Mouse (Mus musculus) bone marrow macrophage, adult 2 months (primary cell): ENCODE measurements around the gene Fam71a. TPM values are rescaled to one million over a fixed set of nuclear protein-coding genes. Genes with fewer than 3 reads are reported as not detected.

Source experiments
- H3K27ac ChIP-seq: 2 replicates; pipeline ENCODE4 v1.5.1; 2012; ENCODE audit warnings: low read depth, low read length; ENCODE audit not compliant: insufficient read depth
- H3K4me1 ChIP-seq: 2 replicates; pipeline ENCODE4 v1.6.1; 2012; ENCODE audit warnings: low read length; ENCODE audit not compliant: control insufficient read depth, insufficient read depth
- H3K4me3 ChIP-seq: 2 replicates; pipeline ENCODE4 v1.5.1; 2012; ENCODE audit warnings: mild to moderate bottlenecking, low read length, moderate library complexity; ENCODE audit not compliant: insufficient read depth
- CTCF ChIP-seq: IDR thresholded peaks from 2 replicates; pipeline ENCODE4 v1.5.1; 2012; ENCODE audit warnings: low read depth, mild to moderate bottlenecking, low read length, moderate library complexity
- POLR2A ChIP-seq: IDR thresholded peaks from 2 replicates; pipeline ENCODE4 v1.6.1; 2012; ENCODE audit warnings: mild to moderate bottlenecking, low read depth, low read length, borderline replicate concordance
- polyA plus RNA-seq: library from polyadenylated mRNA; stranded (reverse); fragments of >200 nt; gene quantifications from 2 replicates; pipeline ENCODE4 v1.2.4, GENCODE M21; 2012; ENCODE audit not compliant: missing spikeins, insufficient read depth, insufficient read length

The Fam71a gene
- polyA plus RNA-seq, 1 experiment, result not detected

DNA sequence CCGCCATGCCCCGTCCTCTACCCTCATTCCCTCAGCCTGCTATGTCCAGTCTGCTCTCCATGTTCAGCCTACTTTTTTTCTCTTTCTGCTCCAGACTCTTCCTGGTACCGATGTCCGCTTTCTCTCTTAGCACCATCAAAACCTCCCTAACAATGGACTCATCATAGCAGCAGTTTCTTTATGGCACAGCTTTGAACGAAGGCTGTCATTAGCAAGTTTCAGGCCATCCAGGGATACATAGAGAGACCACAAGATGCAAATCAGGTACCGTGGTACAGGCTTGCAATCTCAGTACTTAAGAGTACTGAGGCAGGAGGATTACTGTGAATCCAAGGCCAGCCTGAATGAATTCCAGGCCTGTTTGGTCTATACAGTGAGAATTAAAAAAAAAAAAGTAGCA, 28.1 kb upstream of the Fam71a start:
- no peak overlapping the region for H3K27ac ChIP-seq
- peaks cover 57% of the 10 kb centered on the region for H3K4me1 ChIP-seq
- no peak overlapping the region for H3K4me3 ChIP-seq
- TF ChIP-seq POLR2A (no peak), CTCF (no peak)

DNA sequence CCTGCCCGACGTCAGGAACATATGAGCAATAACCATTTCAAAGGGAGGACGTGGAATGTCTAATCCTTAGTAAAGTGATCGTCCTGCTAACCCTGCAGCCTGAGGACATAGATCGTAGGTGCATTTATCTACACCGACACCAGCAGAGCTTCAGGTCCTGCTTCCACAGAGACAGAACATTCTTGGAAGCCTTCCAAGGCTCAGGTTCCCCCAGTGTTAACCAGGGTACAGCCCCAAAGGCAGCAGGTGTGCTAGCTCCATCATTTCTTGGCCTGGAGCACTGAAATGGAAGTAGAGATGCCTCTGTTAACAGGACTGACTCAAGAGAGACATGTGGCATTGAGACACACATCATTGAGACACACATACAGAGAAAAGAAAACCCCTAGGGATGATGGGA, 27.6 kb upstream of the Fam71a start:
- no peak overlapping the region for H3K4me3 ChIP-seq
- TF ChIP-seq CTCF, result no peak
- no peak for TF ChIP-seq POLR2A
- no peak overlapping the region for H3K27ac ChIP-seq
- peaks cover 53% of the 10 kb centered on the region for H3K4me1 ChIP-seq

DNA sequence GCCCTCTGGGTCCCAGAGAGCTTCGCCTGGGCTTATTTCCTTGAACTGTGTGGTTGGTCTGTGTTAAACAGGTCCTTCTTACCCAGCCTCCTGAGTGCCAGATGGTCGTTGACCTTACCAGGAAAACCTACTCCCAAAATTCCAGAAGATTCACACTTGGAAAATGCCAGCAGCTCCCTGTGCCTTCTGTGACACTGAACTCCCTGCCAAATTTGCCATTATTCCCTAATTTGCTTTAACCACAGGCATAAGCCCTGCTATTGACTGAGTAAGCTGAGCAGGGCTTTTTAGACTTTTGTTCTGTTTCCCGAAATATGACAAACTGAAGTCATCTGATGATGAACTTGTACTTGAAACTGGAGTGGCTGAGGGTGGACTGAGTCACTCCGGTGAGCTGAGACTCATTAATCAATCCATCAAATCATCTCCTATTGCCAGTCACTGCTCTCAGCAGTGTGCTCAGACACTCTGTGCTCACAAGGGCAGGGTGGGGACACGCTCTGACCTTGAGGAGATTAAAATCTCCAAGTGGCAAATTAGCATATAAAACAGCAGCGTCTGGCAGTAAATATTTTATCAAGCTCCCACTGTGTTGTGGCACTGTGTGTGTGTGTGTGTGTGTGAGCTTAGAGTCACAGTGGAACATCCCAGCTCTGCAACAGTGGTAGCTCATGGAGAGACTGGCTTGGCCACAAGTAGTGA, 25.2 kb upstream of the Fam71a start:
- H3K4me1 ChIP-seq, result peaks cover 45% of the 10 kb centered on the region
- H3K27ac ChIP-seq, result peak overlapping the region; percentile 14
- TF ChIP-seq CTCF (no peak), POLR2A (no peak)
- H3K4me3 ChIP-seq, result no peak overlapping the region

DNA sequence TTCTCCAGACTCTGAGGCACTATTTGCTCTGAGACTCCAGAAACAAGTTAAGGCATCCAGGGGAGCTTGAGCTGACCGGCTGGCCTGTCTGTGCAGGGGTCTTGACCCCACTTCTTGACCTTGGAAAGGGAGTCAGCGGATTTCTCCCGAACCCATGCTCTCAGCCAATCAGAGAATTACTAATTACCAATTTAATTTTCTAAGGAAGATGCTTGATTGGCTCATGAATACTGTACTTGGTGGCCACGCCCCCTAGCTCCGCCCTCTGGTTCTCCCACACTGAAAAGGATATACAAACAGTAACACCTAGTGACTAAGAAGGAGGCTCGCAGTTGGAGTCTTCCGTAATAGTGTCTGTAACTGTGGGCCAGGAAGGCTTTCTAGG, 21.8 kb upstream of the Fam71a start:
- Histone ChIP-seq H3K4me1 (peaks cover 27% of the 10 kb centered on the region), H3K27ac (peak overlapping the region; percentile 93), H3K4me3 (peak overlapping the region; percentile 68)
- TF ChIP-seq CTCF (no peak; the same call in 1 of the 2 replicates), POLR2A (no peak)

DNA sequence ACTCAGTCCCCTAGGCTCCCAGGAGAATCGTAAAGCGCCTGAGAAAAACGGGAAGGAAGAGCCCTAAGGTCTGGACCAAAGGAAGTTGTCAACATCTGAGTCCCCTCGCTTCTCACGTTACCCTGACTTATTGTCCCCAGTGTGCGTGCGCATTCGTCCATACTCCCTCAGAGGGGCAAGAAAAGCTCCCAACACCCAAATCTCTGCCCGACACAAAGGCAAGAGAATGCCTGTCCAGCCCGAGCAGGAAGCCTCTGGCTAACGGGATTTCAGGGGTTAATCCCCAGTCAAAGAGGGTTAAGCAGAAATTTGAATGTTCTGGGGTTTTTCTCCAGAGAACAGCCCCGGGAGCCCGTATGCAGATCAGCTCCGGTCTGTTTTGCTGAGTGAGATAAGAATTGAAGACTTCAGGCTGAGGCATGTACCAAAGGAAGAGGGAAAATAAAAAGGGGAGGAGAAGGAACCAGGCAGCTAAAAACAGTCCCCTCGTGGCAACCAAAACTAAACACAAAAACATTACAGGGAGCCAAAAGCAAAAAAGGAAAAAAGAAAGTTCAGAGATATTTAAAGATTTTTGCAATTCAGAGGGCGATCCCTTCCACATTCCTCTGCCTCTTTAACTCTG, 21.3 kb upstream of the Fam71a start:
- Histone ChIP-seq H3K4me1 (peaks cover 27% of the 10 kb centered on the region), H3K4me3 (peak overlapping the region; percentile 68), H3K27ac (peak overlapping the region; percentile 93)
- TF ChIP-seq CTCF (no peak), POLR2A (0 out of 2 replicates have a peak, but pooled peaks have one; percentile 13)

DNA sequence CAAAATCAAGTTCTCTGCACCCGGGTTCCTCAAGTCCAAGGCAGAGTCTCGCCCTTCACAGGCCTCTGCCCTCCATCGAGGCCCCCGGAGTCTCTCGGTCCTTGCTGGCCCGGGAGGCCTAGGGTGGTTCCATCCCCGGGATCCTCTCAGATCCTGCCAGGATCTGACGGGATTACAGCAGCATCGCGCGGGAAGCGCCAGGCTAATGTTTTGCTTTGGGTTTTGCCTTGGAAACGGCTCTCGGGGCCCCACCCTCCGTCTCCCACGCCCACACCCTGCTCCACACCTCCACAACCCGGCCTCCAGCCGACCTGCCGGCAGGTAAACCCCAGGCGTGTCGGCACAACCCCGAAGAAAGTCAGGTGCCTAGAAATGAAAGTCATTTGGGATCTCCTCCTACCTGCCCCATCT, 20.2 kb upstream of the Fam71a start:
- peaks cover 23% of the 10 kb centered on the region for H3K4me1 ChIP-seq
- no peak for TF ChIP-seq POLR2A
- TF ChIP-seq CTCF, result no peak
- peak overlapping the region; percentile 93 for H3K27ac ChIP-seq
- H3K4me3 ChIP-seq, result peak overlapping the region; percentile 68

DNA sequence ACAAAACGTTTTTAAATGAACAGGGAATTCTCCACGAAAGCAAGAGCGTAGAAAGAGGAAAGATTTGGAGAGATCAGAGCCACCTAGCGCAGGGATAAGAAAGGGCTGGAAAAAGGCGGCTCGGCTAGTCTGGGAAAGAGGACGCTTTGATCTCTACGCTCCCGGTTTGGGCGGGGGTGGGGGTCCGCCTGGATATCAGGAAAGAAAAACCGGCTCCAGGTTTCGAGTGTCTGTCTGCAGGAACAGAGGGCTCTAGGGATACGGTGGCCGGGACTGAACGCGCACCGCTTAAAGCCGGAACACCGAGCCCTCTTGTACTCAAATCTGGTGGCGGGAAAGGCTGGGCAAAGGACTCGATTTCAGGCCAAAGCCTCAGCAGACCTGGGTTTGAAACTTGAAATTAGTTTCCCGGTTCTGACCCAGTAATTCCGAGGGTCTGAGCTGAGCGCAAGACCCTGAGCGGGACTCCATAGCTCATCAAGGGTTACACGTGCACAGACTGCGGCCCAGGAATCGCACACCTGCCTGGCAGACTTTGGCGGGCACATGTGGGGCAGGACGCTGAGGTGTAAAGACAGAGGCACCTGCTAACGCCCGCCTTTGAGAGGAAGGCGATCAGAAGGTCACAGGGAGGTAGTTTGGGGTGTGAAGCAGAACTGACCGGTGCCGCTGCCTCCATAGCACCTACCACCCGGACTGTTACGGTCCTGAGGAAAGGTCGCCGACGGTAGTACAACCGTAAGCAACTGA, 19.6 kb upstream of the Fam71a start:
- peak overlapping the region; percentile 68 for H3K4me3 ChIP-seq
- peaks cover 24% of the 10 kb centered on the region for H3K4me1 ChIP-seq
- TF ChIP-seq POLR2A (no peak), CTCF (no peak)
- H3K27ac ChIP-seq, result peak overlapping the region; percentile 93

DNA sequence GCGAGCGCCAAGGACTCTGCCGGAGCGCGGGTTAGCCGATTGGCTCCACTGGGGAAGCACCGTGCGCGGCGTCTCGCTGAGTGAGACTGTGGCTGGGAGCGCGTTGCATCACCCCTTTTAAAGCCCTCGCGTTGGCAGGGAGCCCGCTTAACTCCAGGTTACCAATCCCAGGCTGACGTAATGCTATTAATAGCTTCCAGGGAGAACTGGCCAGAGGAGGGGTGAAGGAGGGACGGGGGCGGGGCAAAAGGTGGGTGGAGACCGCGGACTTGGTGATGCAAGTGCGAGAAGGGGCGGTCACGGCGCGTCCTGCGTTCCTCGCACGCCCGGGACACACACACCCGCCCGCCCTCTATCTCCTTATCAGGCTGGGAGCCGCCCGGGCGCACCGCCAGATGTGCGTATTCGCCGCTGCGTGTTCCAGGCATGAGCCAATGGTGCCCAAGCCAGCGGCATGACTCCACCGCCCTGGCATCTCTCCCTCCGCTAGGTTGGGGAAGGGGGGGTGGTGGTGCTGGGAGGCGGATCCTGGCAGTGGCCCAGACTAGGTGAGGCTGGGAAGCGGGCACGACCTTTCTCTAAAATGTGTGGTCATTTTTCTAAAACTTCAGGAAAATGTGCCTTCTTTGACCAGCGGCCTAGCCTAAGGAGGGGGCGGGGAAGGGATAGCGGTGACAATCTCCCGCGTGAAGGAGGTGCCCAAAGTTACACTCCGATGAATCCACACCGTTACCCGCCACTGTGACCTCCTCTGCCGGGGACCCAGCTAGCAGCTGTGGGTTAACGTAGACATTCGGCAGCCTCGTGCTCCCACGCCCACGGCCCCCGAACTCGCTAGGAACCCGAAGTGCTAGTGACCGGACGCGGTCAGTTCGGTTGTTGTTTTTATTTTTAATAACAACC, 18.8 kb upstream of the Fam71a start:
- Histone ChIP-seq H3K4me3 (peak overlapping the region; percentile 68), H3K4me1 (peaks cover 31% of the 10 kb centered on the region), H3K27ac (peak overlapping the region; percentile 93)
- TF ChIP-seq POLR2A, result peak; percentile 79; the same call in 1 of the 2 replicates
- no peak; the same call in 1 of the 2 replicates for TF ChIP-seq CTCF
